Mouse (Mus musculus): ENCODE measurements around the gene Tctex1d1.

The Tctex1d1 gene

GRCm38 (mm10) chr4:102978440-102978839 lies at the start of gene Tctex1d1:
Gene Tctex1d1 (plus strand): TSS chr4:102978606.
- no peak for DNase-seq

- no peak for DNase-seq
Measured at GRCm38 (mm10) chr4:102929491-102929890, 48.9 kb upstream of the Tctex1d1 start.

GRCm38 (mm10) chr4:102930679-102931078 lies 47.7 kb upstream of the Tctex1d1 start:
- DNase-seq = no peak

GRCm38 (mm10) chr4:102940266-102940665 lies 38.1 kb upstream of the Tctex1d1 start:
- no peak for DNase-seq

GRCm38 (mm10) chr4:102940738-102941137 lies 37.7 kb upstream of the Tctex1d1 start:
- DNase-seq = no peak

GRCm38 (mm10) chr4:102944325-102944724 lies 34.1 kb upstream of the Tctex1d1 start:
- DNase-seq = no peak

- DNase-seq = no peak
Measured at GRCm38 (mm10) chr4:102952476-102952875, 25.9 kb upstream of the Tctex1d1 start.

GRCm38 (mm10) chr4:102955294-102955956 lies 23.0 kb upstream of the Tctex1d1 start:
- DNase-seq = no peak

GRCm38 (mm10) chr4:102959409-102959808 lies 19.0 kb upstream of the Tctex1d1 start:
- no peak for DNase-seq

- DNase-seq = no peak
Measured at GRCm38 (mm10) chr4:102964174-102964573, 14.2 kb upstream of the Tctex1d1 start.

- DNase-seq = no peak
Measured at GRCm38 (mm10) chr4:102967811-102968210, 10.6 kb upstream of the Tctex1d1 start.

- no peak for DNase-seq
Measured at GRCm38 (mm10) chr4:102969599-102969998, 8.8 kb upstream of the Tctex1d1 start.

- no peak for DNase-seq
Measured at GRCm38 (mm10) chr4:102971159-102971558, 7.2 kb upstream of the Tctex1d1 start.

GRCm38 (mm10) chr4:102972071-102972470 lies 6.3 kb upstream of the Tctex1d1 start:
- DNase-seq = no peak

- DNase-seq = no peak
Measured at GRCm38 (mm10) chr4:102974172-102974571, 4.2 kb upstream of the Tctex1d1 start.

- DNase-seq = no peak
Measured at GRCm38 (mm10) chr4:102976290-102977275, 1.8 kb upstream of the Tctex1d1 start.

- DNase-seq = no peak
Measured at GRCm38 (mm10) chr4:102977778-102978321, 556 bp upstream of the Tctex1d1 start.

GRCm38 (mm10) chr4:102979385-102979784 lies 979 bp downstream of the Tctex1d1 start:
- no peak for DNase-seq

GRCm38 (mm10) chr4:102981709-102982108 lies 3.3 kb downstream of the Tctex1d1 start:
- no peak for DNase-seq

GRCm38 (mm10) chr4:102986173-102986572 lies 7.8 kb downstream of the Tctex1d1 start:
- no peak for DNase-seq

GRCm38 (mm10) chr4:102986917-102987316 lies 8.5 kb downstream of the Tctex1d1 start:
- peak in 1 of 2 experiments; percentile 24 for DNase-seq

- DNase-seq = no peak
Measured at GRCm38 (mm10) chr4:102987325-102987724, 8.9 kb downstream of the Tctex1d1 start.

- DNase-seq = no peak
Measured at GRCm38 (mm10) chr4:102987756-102988155, 9.3 kb downstream of the Tctex1d1 start.

All from spleen, adult 18-20 months (tissue).